Mouse (Mus musculus) liver, embryonic 14.5 days (tissue): ENCODE measurements around the gene Clec18a. TPM values are rescaled to one million over a fixed set of nuclear protein-coding genes. Genes with fewer than 3 reads are reported as not detected.
"Not testable (repeated sequence)": the region's sequence is repeated elsewhere in the genome, so short reads cannot be mapped to it uniquely, and the experiment has no call there.

Source experiments
- ATAC-seq: fragments of 200-750 bp; cut with Nextera tagmentation; 2 replicates; pipeline ENCODE4 v1.8.0; 2017; ENCODE audit warnings: moderate number of reproducible peaks, mild to moderate bottlenecking, moderate library complexity; ENCODE audit not compliant: insufficient read depth
- DNase-seq, 3 experiments: peaks; one replicate each; pipeline ENCODE4 v3.0.0-alpha.2; 2012 to 2013; ENCODE audit warnings: low read depth in 3 of 3, low spot score in 3 of 3
- H3K27ac ChIP-seq: fragments of 300-500 bp; sonication (generic); 2 replicates; pipeline ENCODE4 v1.5.1; 2014; ENCODE audit warnings: moderate library complexity, mild to moderate bottlenecking, control low read depth, inconsistent platforms
- H3K27me3 ChIP-seq: fragments of 300-500 bp; sonication (generic); 2 replicates; pipeline ENCODE4 v1.6.1; 2014; ENCODE audit warnings: mild to moderate bottlenecking, low read length, moderate library complexity; ENCODE audit not compliant: control insufficient read depth, insufficient read depth
- H3K36me3 ChIP-seq: fragments of 300-500 bp; sonication (generic); replicated peaks from 2 replicates; pipeline ENCODE4 v1.6.1; 2014; ENCODE audit warnings: low read depth; ENCODE audit not compliant: control insufficient read depth, insufficient read depth
- H3K4me1 ChIP-seq, 2 experiments: fragments of 200-500 bp in 1 of 2; fragments of 300-500 bp in 1 of 2; sonication (generic) in 1 of 2; replicated peaks; 2 replicates each; pipeline ENCODE4 v1.6.1; 2012 to 2014; ENCODE audit warnings: antibody characterized with exemption in 1 of 2, inconsistent platforms in 1 of 2, low read length in 1 of 2; ENCODE audit not compliant: control insufficient read depth in 2 of 2, insufficient read depth in 2 of 2
- H3K4me2 ChIP-seq: fragments of 300-500 bp; sonication (generic); 2 replicates; pipeline ENCODE4 v1.6.1; 2014; ENCODE audit warnings: low read depth, mild to moderate bottlenecking, control low read depth, moderate library complexity
- H3K4me3 ChIP-seq, 2 experiments: fragments of 200-500 bp in 1 of 2; fragments of 300-500 bp in 1 of 2; sonication (generic) in 1 of 2; 2 replicates each; pipeline ENCODE4 v1.5.1; 2012 to 2014; ENCODE audit warnings: low read depth in 2 of 2, low read length in 2 of 2, mild to moderate bottlenecking in 2 of 2, control low read depth in 1 of 2, inconsistent platforms in 1 of 2, moderate library complexity in 1 of 2; ENCODE audit not compliant: insufficient read depth in 1 of 2
- H3K9ac ChIP-seq: fragments of 300-500 bp; sonication (generic); replicated peaks from 2 replicates; pipeline ENCODE4 v1.6.1; 2014; ENCODE audit warnings: mild to moderate bottlenecking, control low read depth, moderate library complexity
- H3K9me3 ChIP-seq: fragments of 300-500 bp; sonication (generic); 2 replicates; pipeline ENCODE4 v1.6.1; 2016; ENCODE audit warnings: low read length, mixed read lengths; ENCODE audit not compliant: control insufficient read depth
- CTCF ChIP-seq: IDR thresholded peaks from 2 replicates; pipeline ENCODE4 v1.5.1; 2016; ENCODE audit warnings: antibody characterized with exemption, low read depth, control low read depth
- EP300 ChIP-seq: IDR thresholded peaks from 2 replicates; pipeline ENCODE4 v1.6.1; 2016; ENCODE audit warnings: antibody characterized with exemption, low read depth
- WGBS: fragments of 180-500 bp; shearing (Covaris S2); extraction: QIAGEN DNeasy Blood & Tissue Kit; methylation state at CpG from one replicate; pipeline ENCODE4 v1.1.7; 2014; ENCODE audit not compliant: insufficient replicate concordance; 5-methylcytosine and 5-hydroxymethylcytosine counted together
- microRNA-seq: library from miRNA; unstranded; fragments of <30 nt; microRNA quantifications from one replicate; pipeline ENCODE4, GENCODE M21; 2016
- polyA plus RNA-seq, 2 experiments: library from polyadenylated mRNA; depleted of rRNA in 1 of 2; stranded (reverse) in 1 of 2; unstranded in 1 of 2; fragments of >200 nt; fragmentation: Nextera tagmentation in 1 of 2; extraction: Ambion mirVana in 1 of 2; gene quantifications; 2 replicates each; pipeline versions ENCODE4 v1.2.1 to v1.2.3; 2012 to 2014

The Clec18a gene
- polyA plus RNA-seq, 2 experiments: not detected

GRCm38 (mm10) chr8:111027391-111027937 is 64.8 kb downstream of the Clec18a start:
- Histone ChIP-seq H3K9me3 (no peaks in the 10 kb centered on the region), H3K27ac (peak overlapping the region; percentile 65), H3K36me3 (no peaks in the 10 kb centered on the region), H3K4me3 (peak overlapping the region; percentile 69 to 77), H3K9ac (peak overlapping the region; percentile 62), H3K4me2 (peak overlapping the region; percentile 97), H3K4me1 (peaks cover 3 to 8% of the 10 kb centered on the region in 2 experiments), H3K27me3 (no peaks in the 10 kb centered on the region)
- WGBS: 1% methylated on average over 31 of the region's 31 CpGs
- ATAC-seq (peak; percentile 92), DNase-seq (peak; percentile 74 to 79 (median 77))
- TF ChIP-seq EP300 (no peak), CTCF (0 out of 2 replicates have a peak, but pooled peaks have one; percentile 16)

- H3K4me2 ChIP-seq: peak overlapping the region; percentile 97; the same call in 1 of the 2 replicates
- not testable (repeated sequence) for H3K9me3 ChIP-seq, H3K36me3 ChIP-seq, H3K27me3 ChIP-seq, H3K9ac ChIP-seq, H3K27ac ChIP-seq, H3K4me1 ChIP-seq, DNase-seq, H3K4me3 ChIP-seq, ATAC-seq
- WGBS: 67% methylated on average over 1 of the region's 2 CpGs
These were observed 65.6 kb downstream of the Clec18a start for GRCm38 (mm10) chr8:111026609-111027008.

- not testable (repeated sequence) for H3K27ac ChIP-seq, H3K9me3 ChIP-seq, ATAC-seq, DNase-seq, H3K4me3 ChIP-seq, H3K9ac ChIP-seq, H3K36me3 ChIP-seq, H3K4me2 ChIP-seq, H3K4me1 ChIP-seq, H3K27me3 ChIP-seq
- 77% methylated on average over 8 of the region's 10 CpGs for WGBS
These were observed 81.8 kb downstream of the Clec18a start for GRCm38 (mm10) chr8:111010230-111010991.

Small RNA genes within 50 kb of the gene (microRNA-seq; reads per million reads assigned to microRNA genes)
- gene Gm24103: not detected
- gene Mir3473d: 3.4 reads per million

Other genes with a start within 250 kb of the Clec18a start
- gene Cog4, start 245.8 kb downstream of the Clec18a start, polyA plus RNA-seq (2012; rRNA removed): 12.8 and 14.7 TPM in 2 replicates
- gene Cog4, start 245.8 kb downstream of the Clec18a start, polyA plus RNA-seq (2014; fragmentation: Nextera tagmentation; extraction: Ambion mirVana): 23.8 and 25.3 TPM in 2 replicates
- gene Sf3b3, start 245.6 kb downstream of the Clec18a start, polyA plus RNA-seq (2012; rRNA removed): 31.3 and 34.2 TPM in 2 replicates
- 54.7 and 60.8 TPM in 2 replicates for gene Sf3b3, start 245.6 kb downstream of the Clec18a start, polyA plus RNA-seq (2014; fragmentation: Nextera tagmentation; extraction: Ambion mirVana)
- 2.5 and 2.8 TPM in 2 replicates for gene Fuk, start 189.9 kb downstream of the Clec18a start, polyA plus RNA-seq (2012; rRNA removed)
- 1.3 and 1.5 TPM in 2 replicates for gene Fuk, start 189.9 kb downstream of the Clec18a start, polyA plus RNA-seq (2014; fragmentation: Nextera tagmentation; extraction: Ambion mirVana)
- gene St3gal2, start 172.5 kb downstream of the Clec18a start, polyA plus RNA-seq (2012; rRNA removed): 10.6 and 11.7 TPM in 2 replicates
- gene St3gal2, start 172.5 kb downstream of the Clec18a start, polyA plus RNA-seq (2014; fragmentation: Nextera tagmentation; extraction: Ambion mirVana): 9.6 and 11.8 TPM in 2 replicates
- gene Ddx19a, start 94.6 kb downstream of the Clec18a start, polyA plus RNA-seq (2012; rRNA removed): 20.1 and 29.0 TPM in 2 replicates
- gene Ddx19a, start 94.6 kb downstream of the Clec18a start, polyA plus RNA-seq (2014; fragmentation: Nextera tagmentation; extraction: Ambion mirVana): 12.8 and 14.4 TPM in 2 replicates
- 1.7 and 2.4 TPM in 2 replicates for gene Ddx19b, start 60.7 kb downstream of the Clec18a start, polyA plus RNA-seq (2012; rRNA removed)
- gene Ddx19b, start 60.7 kb downstream of the Clec18a start, polyA plus RNA-seq (2014; fragmentation: Nextera tagmentation; extraction: Ambion mirVana): 2.8 and 3.0 TPM in 2 replicates
- 22.0 and 30.2 TPM in 2 replicates for gene Aars, start 59.3 kb downstream of the Clec18a start, polyA plus RNA-seq (2012; rRNA removed)
- gene Aars, start 59.3 kb downstream of the Clec18a start, polyA plus RNA-seq (2014; fragmentation: Nextera tagmentation; extraction: Ambion mirVana): 46.7 and 51.1 TPM in 2 replicates
- gene Exosc6, start 36.1 kb downstream of the Clec18a start, polyA plus RNA-seq (2012; rRNA removed): 8.1 and 9.9 TPM in 2 replicates
- gene Exosc6, start 36.1 kb downstream of the Clec18a start, polyA plus RNA-seq (2014; fragmentation: Nextera tagmentation; extraction: Ambion mirVana): 7.2 and 7.8 TPM in 2 replicates
- gene Pdpr, start 2.2 kb upstream of the Clec18a start, polyA plus RNA-seq (2012; rRNA removed): 1.3 and 1.6 TPM in 2 replicates
- 1.0 and 1.1 TPM in 2 replicates for gene Pdpr, start 2.2 kb upstream of the Clec18a start, polyA plus RNA-seq (2014; fragmentation: Nextera tagmentation; extraction: Ambion mirVana)
- gene Glg1, start 166.8 kb upstream of the Clec18a start, polyA plus RNA-seq (2012; rRNA removed): 4.7 and 6.4 TPM in 2 replicates
- gene Glg1, start 166.8 kb upstream of the Clec18a start, polyA plus RNA-seq (2014; fragmentation: Nextera tagmentation; extraction: Ambion mirVana): 15.3 and 16.6 TPM in 2 replicates
- gene Rfwd3, start 207.8 kb upstream of the Clec18a start, polyA plus RNA-seq (2012; rRNA removed): 16.9 and 24.5 TPM in 2 replicates
- gene Rfwd3, start 207.8 kb upstream of the Clec18a start, polyA plus RNA-seq (2014; fragmentation: Nextera tagmentation; extraction: Ambion mirVana): 43.8 and 49.9 TPM in 2 replicates
- gene Mlkl, start 245.8 kb upstream of the Clec18a start, polyA plus RNA-seq (2012; rRNA removed): 1.3 and 1.6 TPM in 2 replicates
- 2.3 and 2.8 TPM in 2 replicates for gene Mlkl, start 245.8 kb upstream of the Clec18a start, polyA plus RNA-seq (2014; fragmentation: Nextera tagmentation; extraction: Ambion mirVana)